Mouse (Mus musculus): Measurements from ENCODE around the gene Rnaset2a. TPM values are rescaled to one million over a fixed set of nuclear protein-coding genes. Genes with fewer than 3 reads are reported as not detected.
"Not testable (repeated sequence)": the region's sequence is repeated elsewhere in the genome, so short reads cannot be mapped to it uniquely, and the experiment has no call there.

The Rnaset2a gene
- polyA plus RNA-seq, 1 experiment from 2014 or later = 24.4 TPM

- peak overlapping the region; percentile 54 for H3K4me3 ChIP-seq
Observed at GRCm38 (mm10) chr17:8165608-8165945, 17.7 kb upstream of the Rnaset2a start.

GRCm38 (mm10) chr17:8164701-8165607, 17.1 kb upstream of the Rnaset2a start, which contains the start of gene Fgfr1op:
Fgfr1op (plus strand) TSS chr17:8165501.
- WGBS = 1% methylated on average over 22 of the region's 55 CpGs
- peak; percentile 96 for ATAC-seq (ENCODE audit: low FRiP score, low read depth)
- not testable (repeated sequence) for H3K36me3 ChIP-seq, H3K27me3 ChIP-seq, H3K27ac ChIP-seq, H3K4me1 ChIP-seq, H3K9me3 ChIP-seq
- H3K4me2 ChIP-seq (replicated peaks) = peak within 1 kb of the TSS; percentile 55
- peak within 1 kb of the TSS; percentile 54 for H3K4me3 ChIP-seq
- peak within 1 kb of the TSS; percentile 69 for H3K9ac ChIP-seq

More at GRCm38 (mm10) chr17:8165608-8165945, 17.7 kb upstream of the Rnaset2a start:
- H3K27ac ChIP-seq, H3K27me3 ChIP-seq, H3K4me1 ChIP-seq, H3K9me3 ChIP-seq: not testable (repeated sequence)
- H3K36me3 ChIP-seq = peaks cover 14% of the 10 kb centered on the region
- WGBS = under 1% methylated on average over 38 of the region's 42 CpGs
- H3K9ac ChIP-seq = peak overlapping the region; percentile 69
- H3K4me2 ChIP-seq (replicated peaks) = peak overlapping the region; percentile 55
- ATAC-seq (ENCODE audit: low FRiP score, low read depth) = peak; percentile 38; the same call in 1 of the 2 replicates

GRCm38 (mm10) chr17:8160969-8161368, 13.1 kb upstream of the Rnaset2a start:
- not testable (repeated sequence) for H3K36me3 ChIP-seq; H3K9me3 ChIP-seq; H3K27ac ChIP-seq; H3K4me3 ChIP-seq; H3K9ac ChIP-seq; ATAC-seq (ENCODE audit: low FRiP score, low read depth); H3K4me1 ChIP-seq; H3K4me2 ChIP-seq (replicated peaks); H3K27me3 ChIP-seq
- WGBS = 43% methylated on average over 3 of the region's 3 CpGs

- H3K9ac ChIP-seq; H3K27me3 ChIP-seq; H3K9me3 ChIP-seq; H3K36me3 ChIP-seq; H3K4me3 ChIP-seq; ATAC-seq (ENCODE audit: low FRiP score, low read depth); H3K4me1 ChIP-seq; H3K27ac ChIP-seq; H3K4me2 ChIP-seq (replicated peaks): not testable (repeated sequence)
- WGBS = 60% methylated on average over 1 of the region's 1 CpGs
Observed at GRCm38 (mm10) chr17:8158627-8159026, 10.7 kb upstream of the Rnaset2a start.

- H3K27me3 ChIP-seq; H3K4me3 ChIP-seq; H3K36me3 ChIP-seq; H3K4me1 ChIP-seq; H3K27ac ChIP-seq; H3K9ac ChIP-seq; H3K4me2 ChIP-seq (replicated peaks); H3K9me3 ChIP-seq; ATAC-seq (ENCODE audit: low FRiP score, low read depth): not testable (repeated sequence)
- WGBS = 100% methylated on average over 1 of the region's 8 CpGs
Observed at GRCm38 (mm10) chr17:8155982-8156381, 8.1 kb upstream of the Rnaset2a start.

- H3K4me1 ChIP-seq = not testable (repeated sequence)
- WGBS = 60% methylated on average over 7 of the region's 7 CpGs
Observed at GRCm38 (mm10) chr17:8155010-8155409, 7.1 kb upstream of the Rnaset2a start.

GRCm38 (mm10) chr17:8146931-8147330, 966 bp downstream of the Rnaset2a start:
- H3K36me3 ChIP-seq; H3K27ac ChIP-seq; H3K9me3 ChIP-seq; H3K4me1 ChIP-seq; ATAC-seq (ENCODE audit: low FRiP score, low read depth); H3K27me3 ChIP-seq: not testable (repeated sequence)
- 24% methylated on average over 5 of the region's 5 CpGs for WGBS
- Histone ChIP-seq H3K4me3 (peak overlapping the region; percentile 55), H3K9ac (peak overlapping the region; percentile 68), H3K4me2 (replicated peaks) (peak overlapping the region; percentile 58)

More at GRCm38 (mm10) chr17:8155010-8155409, 7.1 kb upstream of the Rnaset2a start:
- H3K4me2 ChIP-seq (replicated peaks); H3K27me3 ChIP-seq; H3K9ac ChIP-seq; H3K9me3 ChIP-seq; H3K36me3 ChIP-seq; H3K27ac ChIP-seq; ATAC-seq (ENCODE audit: low FRiP score, low read depth); H3K4me3 ChIP-seq: not testable (repeated sequence)

- H3K9ac ChIP-seq; H3K27me3 ChIP-seq; H3K4me2 ChIP-seq (replicated peaks); H3K4me1 ChIP-seq; H3K36me3 ChIP-seq; H3K27ac ChIP-seq; ATAC-seq (ENCODE audit: low FRiP score, low read depth); H3K4me3 ChIP-seq; H3K9me3 ChIP-seq: not testable (repeated sequence)
- 26% methylated on average over 12 of the region's 14 CpGs for WGBS
Observed at GRCm38 (mm10) chr17:8143802-8144673, 3.9 kb downstream of the Rnaset2a start.

- H3K4me3 ChIP-seq; H3K27ac ChIP-seq; H3K27me3 ChIP-seq; ATAC-seq (ENCODE audit: low FRiP score, low read depth); H3K9ac ChIP-seq; H3K4me1 ChIP-seq; H3K4me2 ChIP-seq (replicated peaks); H3K9me3 ChIP-seq; H3K36me3 ChIP-seq: not testable (repeated sequence)
- 97% methylated on average over 3 of the region's 3 CpGs for WGBS
Observed at GRCm38 (mm10) chr17:8140210-8140609, 7.7 kb downstream of the Rnaset2a start.

- not testable (repeated sequence) for ATAC-seq (ENCODE audit: low FRiP score, low read depth); H3K4me3 ChIP-seq; H3K27ac ChIP-seq; H3K27me3 ChIP-seq; H3K36me3 ChIP-seq; H3K9ac ChIP-seq; H3K4me2 ChIP-seq (replicated peaks); H3K4me1 ChIP-seq; H3K9me3 ChIP-seq
- 94% methylated on average over 5 of the region's 5 CpGs for WGBS
Observed at GRCm38 (mm10) chr17:8138116-8138515, 9.8 kb downstream of the Rnaset2a start.

- not testable (repeated sequence) for H3K27ac ChIP-seq; H3K9ac ChIP-seq; H3K27me3 ChIP-seq; ATAC-seq (ENCODE audit: low FRiP score, low read depth); H3K9me3 ChIP-seq; H3K4me1 ChIP-seq; H3K4me3 ChIP-seq; H3K36me3 ChIP-seq; H3K4me2 ChIP-seq (replicated peaks)
- WGBS = no CpG with 5 or more reads among the region's 6 CpGs
Observed at GRCm38 (mm10) chr17:8130849-8131248, 17.0 kb downstream of the Rnaset2a start.

GRCm38 (mm10) chr17:8129578-8129977, 18.3 kb downstream of the Rnaset2a start:
- not testable (repeated sequence) for H3K4me2 ChIP-seq (replicated peaks); H3K27me3 ChIP-seq; H3K4me1 ChIP-seq; H3K36me3 ChIP-seq; H3K4me3 ChIP-seq; H3K9me3 ChIP-seq; H3K9ac ChIP-seq; ATAC-seq (ENCODE audit: low FRiP score, low read depth); H3K27ac ChIP-seq
- WGBS = 83% methylated on average over 9 of the region's 9 CpGs
